Mouse (Mus musculus) embryo, embryonic 10 days (tissue): ENCODE results near the gene Pitpna.
"Not testable (repeated sequence)": the region's sequence is repeated elsewhere in the genome, so short reads cannot be mapped to it uniquely, and the experiment has no call there.

Experiments used
- DNase-seq: peaks from one replicate; pipeline ENCODE4 v3.0.0-alpha.2; 2015; ENCODE audit warnings: low spot score

Pitpna gene

GRCm38 (mm10) chr11:75588285-75588941 is 516 bp downstream of the Pitpna start:
- DNase-seq = peak; percentile 67

DNA sequence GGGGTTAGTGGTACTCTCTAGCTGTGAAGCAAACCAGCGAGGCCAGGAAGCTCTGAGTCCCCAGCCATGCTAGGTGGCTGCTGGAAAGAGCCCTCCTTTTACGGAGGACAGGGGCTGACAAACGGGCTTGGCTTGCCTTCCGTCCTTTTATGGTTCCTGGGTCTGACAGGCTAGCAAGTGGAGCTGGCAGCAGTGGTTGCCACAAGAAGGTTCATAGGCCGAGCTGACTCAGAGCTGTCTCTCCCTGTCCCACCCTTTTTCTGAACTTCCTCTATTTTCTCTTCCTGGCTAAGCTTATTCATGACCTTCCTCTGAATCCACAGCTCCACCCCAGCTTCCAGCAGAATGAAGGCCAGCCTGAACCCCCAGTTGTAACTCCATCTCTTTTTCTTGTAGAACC is 4.7 kb downstream of the Pitpna start:
- DNase-seq = no peak

DNA sequence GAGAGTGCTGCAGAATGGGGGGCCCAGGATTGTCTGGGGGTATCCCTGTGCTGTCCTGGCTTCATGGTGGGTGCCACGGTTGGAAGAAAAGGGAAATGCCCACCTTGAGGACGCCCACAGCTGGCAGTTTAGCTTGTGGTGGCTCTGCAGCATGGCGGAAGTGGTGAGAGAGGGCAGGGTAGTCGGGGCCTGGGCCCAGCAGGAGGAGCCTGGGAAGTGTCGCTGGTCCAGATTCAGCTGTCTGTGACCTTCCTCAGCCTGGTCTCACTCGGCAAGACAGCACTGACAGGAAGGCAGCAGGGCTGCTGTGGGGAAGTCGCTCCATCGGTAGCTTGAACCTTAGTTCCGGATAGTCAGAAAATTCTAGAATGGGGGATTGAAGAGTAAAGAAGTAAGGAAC is 6.5 kb downstream of the Pitpna start:
- no peak for DNase-seq

- no peak for DNase-seq
These were observed 7.5 kb downstream of the Pitpna start for GRCm38 (mm10) chr11:75595404-75595803.

DNA sequence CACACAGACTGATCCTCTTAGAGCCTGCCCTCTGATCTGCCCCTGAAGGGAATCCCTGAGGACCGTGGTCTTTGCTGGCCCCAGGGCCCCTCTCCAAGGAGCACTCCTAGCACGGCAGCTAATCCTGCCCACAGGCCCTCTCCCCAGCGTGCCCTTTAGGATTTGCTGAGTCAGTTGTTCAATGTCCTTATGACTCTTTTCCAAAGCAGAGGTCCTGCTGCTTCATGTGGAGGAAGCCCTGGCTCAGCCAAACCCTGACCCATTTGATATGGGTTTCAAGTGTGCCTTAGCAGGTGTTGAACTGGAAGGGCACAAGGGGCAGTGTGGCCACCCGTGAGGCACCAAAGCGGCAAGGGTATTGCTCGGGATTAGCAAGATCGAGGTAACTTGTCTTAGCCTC is 7.9 kb downstream of the Pitpna start:
- no peak for DNase-seq

DNA sequence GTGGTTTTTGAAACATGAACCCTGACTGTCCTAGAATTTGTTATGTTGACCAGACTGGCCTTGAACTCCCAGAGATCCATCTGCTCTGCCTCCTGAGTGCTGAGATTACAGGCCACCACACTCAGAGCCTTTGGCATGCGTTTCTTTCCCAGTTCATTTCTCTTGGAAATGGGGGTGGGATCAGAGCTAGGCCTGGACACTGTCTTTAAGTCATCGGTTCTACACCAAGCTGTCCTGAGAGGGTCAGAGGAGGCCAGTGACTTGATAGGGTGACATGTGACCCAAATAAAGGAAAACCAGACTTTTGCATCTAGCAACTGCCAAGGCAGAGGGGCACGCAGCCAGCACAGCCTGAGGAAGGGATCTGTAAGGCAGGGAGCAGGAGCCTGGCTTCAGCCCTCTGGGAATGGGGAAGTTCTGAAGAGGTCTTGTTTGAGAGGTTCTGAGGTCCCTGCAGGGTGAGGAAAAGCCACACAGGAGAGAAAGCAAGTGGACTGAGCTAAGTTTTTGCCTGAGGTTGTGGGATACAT is 8.9 kb downstream of the Pitpna start:
- DNase-seq = no peak

DNA sequence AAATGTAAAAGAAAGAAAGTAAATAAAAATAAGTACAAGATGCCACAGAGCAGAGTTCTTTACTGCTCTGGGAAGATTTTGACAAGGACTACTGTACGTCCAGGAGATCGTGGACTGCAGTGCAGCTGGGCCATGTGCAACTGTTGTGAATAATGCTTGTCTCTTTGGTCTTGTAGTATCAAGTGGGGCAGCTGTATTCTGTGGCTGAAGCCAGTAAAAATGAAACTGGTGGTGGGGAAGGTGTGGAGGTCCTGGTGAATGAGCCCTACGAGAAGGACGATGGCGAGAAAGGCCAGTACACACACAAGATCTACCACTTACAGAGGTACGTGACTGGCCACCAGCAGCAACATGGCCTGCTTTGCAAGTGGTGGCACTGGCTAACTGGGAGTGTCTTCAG is 10.1 kb downstream of the Pitpna start:
- no peak for DNase-seq

DNA sequence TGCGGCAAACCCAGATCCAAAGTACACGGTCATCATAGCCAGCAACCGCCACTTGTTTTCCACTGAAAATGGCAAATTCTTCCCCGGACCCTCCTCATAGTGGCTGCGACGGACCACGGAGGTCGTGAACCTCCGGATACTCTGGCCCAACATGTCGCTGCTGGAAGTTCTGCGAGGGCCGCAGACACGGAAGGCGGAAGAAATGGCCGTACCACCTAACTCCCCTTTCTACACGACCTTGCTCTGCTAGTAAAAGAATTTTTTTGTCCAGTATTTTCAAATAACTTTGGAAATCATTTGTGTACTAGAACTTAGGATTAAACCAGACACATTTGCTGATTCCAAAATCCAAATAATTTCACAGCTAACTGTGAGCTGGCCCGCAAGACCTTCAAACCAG is 11.9 kb downstream of the Pitpna start:
- not testable (repeated sequence) for DNase-seq

DNA sequence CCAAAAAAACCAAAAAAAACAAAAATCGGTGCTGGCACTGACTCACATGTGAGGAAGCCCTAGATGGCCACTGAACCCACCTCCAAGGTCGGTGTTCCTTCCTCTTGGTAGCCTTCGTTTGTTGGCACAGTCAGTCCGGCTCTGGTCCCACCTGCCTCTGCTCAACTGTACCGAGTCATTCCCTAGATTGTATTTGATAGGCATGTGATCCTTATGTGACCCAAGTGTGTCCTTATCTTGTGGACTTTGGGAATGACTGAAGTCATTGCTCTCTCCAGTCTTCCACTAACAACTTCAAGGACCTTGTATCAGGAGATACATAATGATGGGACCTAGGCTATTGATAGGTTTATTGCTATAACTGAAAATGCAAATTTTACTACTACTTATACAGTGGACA is 16.9 kb downstream of the Pitpna start:
- no peak for DNase-seq

DNA sequence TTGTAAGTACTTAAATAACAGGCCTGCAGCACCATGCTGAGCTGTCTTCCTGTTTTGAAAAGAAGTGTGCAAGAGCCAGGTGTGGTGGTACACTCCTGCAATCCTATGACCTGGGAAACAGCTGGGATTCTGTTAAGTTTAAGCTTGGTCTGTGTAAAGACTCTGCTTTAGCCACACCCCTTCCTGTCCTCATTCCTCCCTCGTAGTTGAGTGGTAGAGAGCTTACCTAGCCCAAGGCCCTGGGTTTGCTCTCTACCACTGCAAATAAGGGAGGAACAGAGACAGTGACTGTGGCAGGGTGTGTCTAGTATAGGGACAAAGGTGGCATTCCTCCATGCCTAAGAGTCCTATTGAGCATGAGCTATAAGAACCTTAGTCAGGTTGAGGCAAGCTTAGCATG is 17.4 kb downstream of the Pitpna start:
- no peak for DNase-seq

DNA sequence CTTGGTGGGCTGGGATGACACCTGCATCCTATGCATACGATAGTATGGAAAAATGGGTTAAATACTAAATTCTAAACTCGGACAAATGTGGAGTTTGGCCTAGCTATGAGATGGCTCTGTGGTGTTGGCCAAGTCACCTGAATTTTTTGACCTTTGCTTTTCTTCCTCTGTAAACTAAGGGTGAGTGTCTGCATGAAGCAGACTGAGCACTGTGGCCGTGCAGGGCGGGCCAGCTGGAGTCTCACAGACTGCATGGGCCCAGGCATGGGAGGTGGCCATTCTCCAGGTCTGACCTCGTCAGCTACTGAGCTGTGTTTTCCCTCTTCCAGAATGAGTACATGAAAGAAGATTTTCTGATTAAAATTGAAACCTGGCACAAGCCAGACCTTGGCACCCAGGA is 20.9 kb downstream of the Pitpna start:
- no peak for DNase-seq

DNA sequence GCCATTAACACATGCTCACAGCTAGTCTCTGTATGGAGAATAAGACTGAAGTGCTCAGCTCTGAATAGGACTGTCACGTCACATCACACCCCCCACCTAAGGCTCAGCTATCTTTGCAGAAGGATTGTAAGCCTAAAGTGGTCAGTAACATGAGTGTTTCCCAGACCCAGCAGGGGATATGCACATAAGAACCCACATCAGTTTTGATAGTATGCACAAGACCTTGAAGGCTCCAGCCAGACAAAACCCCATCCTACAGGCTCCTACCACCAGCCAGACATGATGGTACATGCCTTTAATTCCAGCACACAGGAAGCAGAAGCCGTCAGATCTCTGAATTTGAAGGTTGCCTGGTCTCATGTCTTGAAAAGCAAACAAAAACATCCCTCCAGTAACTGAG is 22.1 kb downstream of the Pitpna start:
- DNase-seq = no peak

GRCm38 (mm10) chr11:75614769-75615168 is 26.9 kb downstream of the Pitpna start:
- DNase-seq = no peak

DNA sequence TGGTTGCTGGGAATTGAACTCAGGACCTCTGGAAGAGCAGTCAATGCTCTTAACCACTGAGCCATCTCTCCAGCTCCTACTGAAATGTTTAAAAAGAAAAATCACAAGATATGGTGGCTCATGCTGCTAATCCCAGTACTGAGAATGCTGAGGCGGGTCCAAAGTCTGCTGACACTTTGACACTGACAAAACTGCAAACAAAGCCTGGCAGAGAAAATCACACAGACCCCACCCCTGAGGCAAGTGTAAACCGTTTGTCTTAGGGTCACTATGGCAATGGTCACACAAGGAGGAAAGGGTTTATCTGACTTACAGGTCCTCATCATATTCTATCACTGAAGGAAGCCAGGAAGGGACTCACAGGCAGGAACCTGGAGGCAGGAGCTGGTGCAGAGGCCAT is 27.7 kb downstream of the Pitpna start:
- DNase-seq = no peak

DNA sequence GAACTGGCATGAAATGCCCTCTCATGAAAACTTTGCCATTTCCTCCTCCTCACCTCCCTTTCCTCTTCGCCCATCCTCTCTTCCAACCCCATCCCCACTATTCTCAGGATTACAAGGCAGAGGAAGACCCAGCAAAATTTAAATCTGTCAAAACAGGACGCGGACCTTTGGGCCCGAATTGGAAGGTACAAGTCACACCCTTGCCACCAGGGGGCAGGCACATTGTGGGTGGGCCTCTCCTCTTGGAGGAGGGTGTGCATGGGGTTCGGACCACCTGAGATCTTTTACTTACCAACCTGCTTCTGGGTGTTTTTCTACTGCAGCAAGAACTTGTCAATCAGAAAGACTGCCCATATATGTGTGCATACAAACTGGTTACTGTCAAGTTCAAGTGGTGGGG is 31.2 kb downstream of the Pitpna start:
- no peak for DNase-seq

GRCm38 (mm10) chr11:75620136-75620780 is 32.4 kb downstream of the Pitpna start:
- no peak for DNase-seq

GRCm38 (mm10) chr11:75621426-75621825 is 33.5 kb downstream of the Pitpna start:
- no peak for DNase-seq

- no peak for DNase-seq
These were observed 34.9 kb downstream of the Pitpna start for GRCm38 (mm10) chr11:75622588-75623329.

DNA sequence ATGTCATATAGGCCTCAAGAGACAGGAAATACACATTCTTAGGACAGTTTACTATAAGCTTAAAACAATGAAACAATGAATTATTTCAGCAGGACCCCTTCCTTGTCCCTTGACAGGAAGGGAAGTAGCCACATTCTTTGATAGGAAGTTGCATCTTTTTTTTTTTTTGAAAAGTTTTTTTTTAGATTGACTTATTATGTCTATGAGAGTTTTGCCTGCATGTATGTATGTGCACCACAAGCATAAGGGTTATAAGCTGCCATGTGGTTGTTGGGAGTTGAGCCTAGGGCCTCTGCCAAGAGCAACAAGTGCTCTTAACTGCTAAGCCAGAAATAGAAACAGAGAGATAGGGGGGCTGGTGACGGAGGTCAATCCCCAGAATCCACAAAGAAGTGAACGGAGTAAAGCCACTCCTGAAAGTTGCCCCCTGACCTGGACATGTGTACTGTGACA is 36.2 kb downstream of the Pitpna start:
- no peak for DNase-seq

GRCm38 (mm10) chr11:75625820-75626219 is 37.9 kb downstream of the Pitpna start:
- no peak for DNase-seq

- no peak for DNase-seq
These were observed 42.2 kb downstream of the Pitpna start for GRCm38 (mm10) chr11:75630098-75630497.

- peak; percentile 96 for DNase-seq
These were observed 42.8 kb downstream of the Pitpna start, which contains the start of gene Inpp5k for GRCm38 (mm10) chr11:75630645-75631229. Gene Inpp5k, plus strand, starts transcription at chr11:75630988.
